Mouse (Mus musculus) CD4-positive, CD25-positive, alpha-beta regulatory T cell (primary cell): Measurements from ENCODE around the gene Unc79. TPM values are rescaled to one million over a fixed set of nuclear protein-coding genes. Genes with fewer than 3 reads are reported as not detected.

Experiments used
- polyA plus RNA-seq: library from polyadenylated mRNA; unstranded; fragments of 100-300 nt; shearing (Covaris generic); gene quantifications from one replicate; pipeline ENCODE4 v1.2.1, GENCODE M21; 2017

Unc79 gene
- 0.06 TPM for polyA plus RNA-seq

GRCm38 (mm10) chr12:102948778-102949394 lies at the start of gene Unc79:
Gene Unc79 (plus strand): TSS chr12:102948859.

GRCm38 (mm10) chr12:102899091-102899490 lies 49.6 kb upstream of the Unc79 start, which contains the start of gene Cox8c:
Gene Cox8c (plus strand): TSS chr12:102899316.

Other genes starting within 250 kb of the Unc79 start
- gene Itpk1, start 243.9 kb upstream of the Unc79 start, polyA plus RNA-seq: 52.6 TPM
- 7.2 TPM for gene Moap1, start 205.2 kb upstream of the Unc79 start, polyA plus RNA-seq
- gene Tmem251, start 205.1 kb upstream of the Unc79 start, polyA plus RNA-seq: 20.0 TPM
- not detected for gene Gm28051, start 191.1 kb upstream of the Unc79 start, polyA plus RNA-seq
- gene Gon7, start 191.1 kb upstream of the Unc79 start, polyA plus RNA-seq: 18.6 TPM
- gene Ubr7, start 190.9 kb upstream of the Unc79 start, polyA plus RNA-seq: 27.9 TPM
- gene Gm20604, start 190.2 kb upstream of the Unc79 start, polyA plus RNA-seq: 7.6 TPM
- gene Btbd7, start 70.4 kb upstream of the Unc79 start, polyA plus RNA-seq: 24.6 TPM
- not detected for gene Cox8c, start 49.5 kb upstream of the Unc79 start, polyA plus RNA-seq